Mouse (Mus musculus): ENCODE measurements around the gene Specc1.

GRCm38 (mm10) chr11:62202645-62203044, 246.1 kb downstream of the Specc1 start:
- no peak for TF ChIP-seq POLR2A (IDR thresholded peaks at IDR 0.05; ENCODE audit: control insufficient read depth in 1 of 2, insufficient read depth in 1 of 2, low read depth in 1 of 2, low read length in 2 of 2, poor library complexity in 1 of 2)
- no peak for TF ChIP-seq UBTF (IDR thresholded peaks at IDR 0.05; ENCODE audit: borderline replicate concordance, insufficient read depth, low read depth, low read length)
- TF ChIP-seq CTCF (IDR thresholded peaks at IDR 0.05 in 2 of 3, conservative IDR thresholded peaks at IDR 0.05 in 1 of 3; ENCODE audit: control insufficient read depth in 1 of 3, insufficient read depth in 1 of 3, low read depth in 2 of 3, low read length in 3 of 3, poor library complexity in 1 of 3, severe bottlenecking in 1 of 3): no peak
